Mouse (Mus musculus) MEL (cell line): Measurements from ENCODE around the gene Nrxn3. TPM values are rescaled to one million over a fixed set of nuclear protein-coding genes. Genes with fewer than 3 reads are reported as not detected.
A peak's percentile ranks its signal among the peaks of the same experiment; 100 is the strongest.

Source experiments
- DNase-seq: peaks from one replicate; pipeline ENCODE4 v3.0.0; 2011; ENCODE audit warnings: low read depth, low spot score
- H3K27ac ChIP-seq: 2 replicates; pipeline ENCODE4 v1.5.1; 2012; ENCODE audit warnings: low read depth, mild to moderate bottlenecking, control low read depth, low read length, moderate library complexity; ENCODE audit not compliant: control insufficient read depth
- H3K27me3 ChIP-seq, 2 experiments: fragments of 150-350 bp in 1 of 2; sonication (generic) in 1 of 2; 2 replicates each; pipeline ENCODE4 v1.6.1; 2012; ENCODE audit warnings: low read length in 2 of 2, mild to moderate bottlenecking in 2 of 2, improper control_type of control experiment in 1 of 2, moderate library complexity in 1 of 2; ENCODE audit not compliant: insufficient read depth in 2 of 2, control insufficient read depth in 1 of 2
- H3K36me3 ChIP-seq, 2 experiments: 2 replicates each; pipeline ENCODE4 v1.6.1; 2012 to 2014; ENCODE audit warnings: low read length in 2 of 2, improper control_type of control experiment in 1 of 2, inconsistent platforms in 1 of 2, mild to moderate bottlenecking in 1 of 2; ENCODE audit not compliant: insufficient read depth in 2 of 2, control insufficient read depth in 1 of 2
- H3K4me1 ChIP-seq, 2 experiments: fragments of 150-350 bp in 1 of 2; sonication (generic) in 1 of 2; 2 replicates each; pipeline ENCODE4 v1.6.1; 2012; ENCODE audit warnings: low read length in 2 of 2, improper control_type of control experiment in 1 of 2, mild to moderate bottlenecking in 1 of 2; ENCODE audit not compliant: insufficient read depth in 2 of 2, control insufficient read depth in 1 of 2
- H3K4me3 ChIP-seq, 2 experiments: fragments of 150-350 bp in 1 of 2; sonication (generic) in 1 of 2; 2 replicates each; pipeline ENCODE4 v1.5.1; 2012; ENCODE audit warnings: low read depth in 2 of 2, low read length in 2 of 2, mild to moderate bottlenecking in 2 of 2, moderate library complexity in 2 of 2, control low read depth in 1 of 2, improper control_type of control experiment in 1 of 2; ENCODE audit not compliant: control insufficient read depth in 1 of 2, insufficient read depth in 1 of 2
- H3K79me2 ChIP-seq: 2 replicates; pipeline ENCODE4 v1.6.1; 2012; ENCODE audit warnings: mild to moderate bottlenecking, low read length, moderate library complexity; ENCODE audit not compliant: control insufficient read depth, poor library complexity, insufficient read depth
- H3K9ac ChIP-seq: 2 replicates; pipeline ENCODE4 v1.6.1; 2012; ENCODE audit warnings: low read depth, mild to moderate bottlenecking, control low read depth, low read length, moderate library complexity; ENCODE audit not compliant: control insufficient read depth, poor library complexity, severe bottlenecking
- H3K9me3 ChIP-seq: fragments of 150-350 bp; sonication (generic); replicated peaks from 2 replicates; pipeline ENCODE4 v1.6.1; 2012; ENCODE audit warnings: mild to moderate bottlenecking, low read length, improper control_type of control experiment, moderate library complexity; ENCODE audit not compliant: insufficient read depth
- BHLHE40 ChIP-seq: IDR thresholded peaks from 2 replicates; pipeline ENCODE4 v1.6.1; 2012; ENCODE audit warnings: low read depth, mild to moderate bottlenecking, inconsistent platforms, low read length, improper control_type of control experiment, borderline replicate concordance
- CTCF ChIP-seq, 3 experiments: IDR thresholded peaks in 2 of 3; conservative IDR thresholded peaks in 1 of 3; 2 replicates each; pipeline ENCODE4 v1.5.1; 2011 to 2012; ENCODE audit warnings: low read length in 3 of 3, low read depth in 2 of 3, mild to moderate bottlenecking in 2 of 3, improper control_type of control experiment in 1 of 3, inconsistent platforms in 1 of 3, mixed read lengths in 1 of 3, moderate library complexity in 1 of 3; ENCODE audit not compliant: control insufficient read depth in 1 of 3, insufficient read depth in 1 of 3, poor library complexity in 1 of 3, severe bottlenecking in 1 of 3
- E2F4 ChIP-seq: IDR thresholded peaks from 2 replicates; pipeline ENCODE4 v1.6.1; 2011; ENCODE audit warnings: low read depth, low read length, improper control_type of control experiment, borderline replicate concordance
- ELF1 ChIP-seq: IDR thresholded peaks from 2 replicates; pipeline ENCODE4 v1.6.1; 2014; ENCODE audit warnings: low read depth, mild to moderate bottlenecking, inconsistent platforms, low read length, improper control_type of control experiment, moderate library complexity
- EP300 ChIP-seq, 2 experiments: IDR thresholded peaks; 2 replicates each; pipeline ENCODE4 v1.6.1; 2011; ENCODE audit warnings: improper control_type of control experiment in 2 of 2, low read length in 2 of 2, low read depth in 1 of 2, mild to moderate bottlenecking in 1 of 2
- GABPA ChIP-seq: IDR thresholded peaks from 2 replicates; pipeline ENCODE4 v1.6.1; 2012; ENCODE audit warnings: low read depth, mild to moderate bottlenecking, inconsistent platforms, low read length, improper control_type of control experiment, moderate library complexity
- GATA1 ChIP-seq: IDR thresholded peaks from 2 replicates; pipeline ENCODE4 v1.6.1; 2011; ENCODE audit warnings: low read depth, low read length, improper control_type of control experiment
- HCFC1 ChIP-seq: IDR thresholded peaks from 2 replicates; pipeline ENCODE4 v1.6.1; 2012; ENCODE audit warnings: low read depth, mild to moderate bottlenecking, inconsistent platforms, low read length, improper control_type of control experiment, moderate library complexity
- KAT2A ChIP-seq: conservative IDR thresholded peaks from 2 replicates; pipeline ENCODE4 v1.6.1; 2012; ENCODE audit warnings: low read depth, low read length, improper control_type of control experiment, inconsistent platforms
- MAX ChIP-seq: IDR thresholded peaks from 2 replicates; pipeline ENCODE4 v1.6.1; 2011; ENCODE audit warnings: low read length, improper control_type of control experiment
- MYB ChIP-seq: IDR thresholded peaks from 2 replicates; pipeline ENCODE4 v1.6.1; 2011; ENCODE audit warnings: mild to moderate bottlenecking, low read depth, low read length, improper control_type of control experiment
- NELFE ChIP-seq: IDR thresholded peaks from 2 replicates; pipeline ENCODE4 v1.6.1; 2011; ENCODE audit warnings: low read depth, low read length, improper control_type of control experiment
- POLR2A ChIP-seq, 2 experiments: IDR thresholded peaks; 2 replicates each; pipeline ENCODE4 v1.6.1; 2011 to 2012; ENCODE audit warnings: low read length in 2 of 2, mild to moderate bottlenecking in 2 of 2, control low read depth in 1 of 2, improper control_type of control experiment in 1 of 2, low read depth in 1 of 2, moderate library complexity in 1 of 2; ENCODE audit not compliant: control insufficient read depth in 1 of 2, insufficient read depth in 1 of 2, poor library complexity in 1 of 2
- RAD21 ChIP-seq: IDR thresholded peaks from 2 replicates; pipeline ENCODE4 v1.6.1; 2011; ENCODE audit warnings: mild to moderate bottlenecking, low read depth, low read length, improper control_type of control experiment
- SMC3 ChIP-seq: IDR thresholded peaks from 2 replicates; pipeline ENCODE4 v1.6.1; 2011; ENCODE audit warnings: low read depth, low read length, improper control_type of control experiment
- TBP ChIP-seq: IDR thresholded peaks from 2 replicates; pipeline ENCODE4 v1.8.0; 2011; ENCODE audit warnings: low read depth, low read length, improper control_type of control experiment
- TCF12 ChIP-seq: IDR thresholded peaks from 2 replicates; pipeline ENCODE4 v1.6.1; 2014; ENCODE audit warnings: low read depth, mild to moderate bottlenecking, inconsistent platforms, low read length, improper control_type of control experiment, moderate library complexity
- USF2 ChIP-seq, 2 experiments: IDR thresholded peaks; 2 replicates each; pipeline ENCODE4 v1.6.1; 2011 to 2012; ENCODE audit warnings: improper control_type of control experiment in 2 of 2, low read length in 2 of 2, borderline replicate concordance in 1 of 2, inconsistent platforms in 1 of 2, low read depth in 1 of 2, mild to moderate bottlenecking in 1 of 2; ENCODE audit not compliant: insufficient read depth in 1 of 2
- ZC3H11A ChIP-seq: IDR thresholded peaks from 2 replicates; pipeline ENCODE4 v1.6.1; 2012; ENCODE audit warnings: low read depth, mild to moderate bottlenecking, inconsistent platforms, low read length, improper control_type of control experiment
- ZMIZ1 ChIP-seq: IDR thresholded peaks from 2 replicates; pipeline ENCODE4 v1.6.1; 2012; ENCODE audit warnings: low read depth, mild to moderate bottlenecking, inconsistent platforms, low read length, improper control_type of control experiment, moderate library complexity
- polyA plus RNA-seq, 2 experiments: library from polyadenylated mRNA; stranded (reverse) in 1 of 2; unstranded in 1 of 2; fragments of >175 nt in 1 of 2; fragments of >200 nt in 1 of 2; gene quantifications; 2 replicates each; pipeline versions ENCODE4 v1.2.1 to v1.2.4; 2012; ENCODE audit warnings: low replicate concordance in 2 of 2, low read depth in 1 of 2; ENCODE audit not compliant: insufficient read length in 2 of 2, insufficient read depth in 1 of 2, missing spikeins in 1 of 2
- total RNA-seq: library from RNA; depleted of rRNA; stranded (reverse); fragments of 300-350 nt; gene quantifications from 2 replicates; pipeline ENCODE4 v1.2.3, GENCODE M21; 2012

The Nrxn3 gene
- total and polyA plus RNA-seq, 3 experiments = not detected

GRCm38 (mm10) chr12:89504026-89504425 is 781.4 kb downstream of the Nrxn3 start:
- H3K79me2 ChIP-seq = no peaks in the 10 kb centered on the region
- H3K9me3 ChIP-seq = no peaks in the 10 kb centered on the region
- H3K4me1 ChIP-seq = no peaks in the 10 kb centered on the region
- no peak overlapping the region for H3K4me3 ChIP-seq
- no peak overlapping the region for H3K27ac ChIP-seq
- H3K27me3 ChIP-seq = no peaks in the 10 kb centered on the region
- DNase-seq = no peak
- no peak for TF ChIP-seq GABPA
- no peak for TF ChIP-seq BHLHE40
- no peak for TF ChIP-seq HCFC1
- TF ChIP-seq NELFE = no peak
- TF ChIP-seq EP300 (IDR thresholded peaks at IDR 0.05; ENCODE audit: low read depth in 1 of 2, low read length in 2 of 2) = no peak
- H3K9ac ChIP-seq = no peak overlapping the region
- H3K36me3 ChIP-seq = peaks cover 0 to 3% of the 10 kb centered on the region in 2 experiments; a peak in 2 of 4 replicates

- Histone ChIP-seq H3K4me1 (no peaks in the 10 kb centered on the region), H3K27ac (no peak overlapping the region), H3K9me3 (no peaks in the 10 kb centered on the region)
- peak; percentile 61 for DNase-seq
- TF ChIP-seq NELFE (no peak), ELF1 (no peak), ZMIZ1 (no peak), TCF12 (no peak), E2F4 (no peak), ZC3H11A (peak; percentile 61), MAX (no peak), GATA1 (no peak), EP300 (IDR thresholded peaks at IDR 0.05; ENCODE audit: low read depth in 1 of 2, low read length in 2 of 2) (no peak), MYB (no peak), GABPA (no peak), USF2 (IDR thresholded peaks at IDR 0.05; ENCODE audit: borderline replicate concordance in 1 of 2, insufficient read depth in 1 of 2, low read depth in 1 of 2, low read length in 2 of 2) (no peak), KAT2A (no peak), TBP (no peak), CTCF (IDR thresholded peaks at IDR 0.05 in 2 of 3, conservative IDR thresholded peaks at IDR 0.05 in 1 of 3; ENCODE audit: control insufficient read depth in 1 of 3, insufficient read depth in 1 of 3, low read depth in 2 of 3, low read length in 3 of 3, poor library complexity in 1 of 3, severe bottlenecking in 1 of 3) (peak; percentile 66 to 78 (median 67)), SMC3 (peak; percentile 59), RAD21 (peak; percentile 77), POLR2A (IDR thresholded peaks at IDR 0.05; ENCODE audit: control insufficient read depth in 1 of 2, insufficient read depth in 1 of 2, low read depth in 1 of 2, low read length in 2 of 2, poor library complexity in 1 of 2) (no peak)
- TF ChIP-seq, all 39 proteins: peak for 4
- peaks cover 0 to 3% of the 10 kb centered on the region in 2 experiments; a peak in 2 of 4 replicates for H3K36me3 ChIP-seq
- H3K79me2 ChIP-seq = no peaks in the 10 kb centered on the region
- no peak overlapping the region for H3K9ac ChIP-seq
- H3K4me3 ChIP-seq = no peak overlapping the region
- no peaks in the 10 kb centered on the region for H3K27me3 ChIP-seq
Observed at GRCm38 (mm10) chr12:89505121-89505764, 782.6 kb downstream of the Nrxn3 start.
